Mouse (Mus musculus) gastrocnemius, adult 8-10 months (tissue): ENCODE measurements around the gene Gria3. TPM values are rescaled to one million over a fixed set of nuclear protein-coding genes. Genes with fewer than 3 reads are reported as not detected.

Source experiments
- DNase-seq, 2 experiments: peaks; one replicate each; pipeline ENCODE4 v3.0.0; 2022; ENCODE audit warnings: low spot score in 2 of 2
- total RNA-seq, 4 experiments: library from RNA; stranded (reverse); gene quantifications; 2 replicates each; pipeline ENCODE4 v1.2.4; 2022

The Gria3 gene
- 1 to 10 TPM in 3 of 4 experiments, under 1 TPM in 1; 0.29 to 1.4 (median 1.0) TPM for total RNA-seq

DNA sequence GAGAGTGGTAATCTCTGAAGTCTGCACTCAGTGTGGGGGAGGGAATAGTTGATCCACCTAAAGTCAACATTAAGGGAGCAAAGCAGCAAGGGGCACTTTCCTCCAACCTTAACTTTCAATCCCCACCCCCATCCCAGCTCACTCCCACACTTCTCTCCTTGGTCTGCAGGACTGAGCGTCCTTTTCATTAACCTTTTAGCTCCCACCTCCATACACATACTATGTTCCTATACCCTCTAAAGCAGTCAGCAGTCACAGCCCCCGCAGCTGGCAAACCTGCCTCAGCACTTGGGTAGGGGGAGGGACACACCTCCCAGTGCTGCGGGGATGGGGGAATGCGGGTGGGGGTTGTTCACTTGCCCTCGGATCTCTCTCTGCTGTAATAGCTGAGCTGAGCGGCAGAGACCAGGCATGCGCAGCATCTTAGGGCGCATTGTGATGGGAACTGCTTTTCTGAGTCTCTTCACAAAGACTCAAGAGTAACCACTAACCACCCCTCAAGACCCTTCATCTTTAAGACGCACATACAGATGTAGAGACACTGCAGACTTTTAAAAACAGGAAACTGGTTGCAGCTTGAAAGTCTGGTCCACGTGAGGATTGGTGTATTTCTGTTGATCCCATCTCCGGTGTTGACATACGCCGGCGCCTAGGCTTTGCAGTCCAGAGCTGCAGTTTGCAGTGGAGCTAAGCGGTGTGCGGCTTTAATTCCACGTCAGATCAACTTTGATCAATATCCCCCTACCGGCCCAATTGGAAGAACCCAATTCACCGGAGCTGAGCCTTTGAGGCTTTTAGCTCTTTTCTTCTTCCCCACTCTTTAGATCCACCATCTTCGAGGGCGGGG lies at the start of gene Gria3:
Gene Gria3, plus strand, starts transcription at position 797 of the 847 bp plus-strand sequence.
- DNase-seq: no peak

DNA sequence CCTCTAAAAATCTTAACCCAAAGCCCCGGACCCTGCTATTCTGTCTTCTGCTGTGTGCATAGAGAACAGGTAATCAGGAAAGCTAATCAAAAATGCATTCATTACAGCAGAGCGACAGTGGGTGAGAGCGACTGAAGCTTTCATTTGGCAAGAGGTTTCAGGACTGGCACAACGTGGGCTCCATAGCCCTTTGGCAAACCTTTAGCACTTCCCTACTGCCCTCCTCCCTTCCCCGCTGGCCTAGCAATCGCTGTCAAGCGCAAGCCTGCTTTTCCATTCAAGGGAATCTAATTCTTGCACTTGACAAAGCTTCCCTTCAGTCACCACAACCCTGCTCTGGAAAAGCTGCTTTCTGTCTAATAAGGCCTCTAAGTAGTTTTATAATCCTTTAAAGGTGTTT lies 13.6 kb upstream of the Gria3 start:
- DNase-seq: no peak

DNA sequence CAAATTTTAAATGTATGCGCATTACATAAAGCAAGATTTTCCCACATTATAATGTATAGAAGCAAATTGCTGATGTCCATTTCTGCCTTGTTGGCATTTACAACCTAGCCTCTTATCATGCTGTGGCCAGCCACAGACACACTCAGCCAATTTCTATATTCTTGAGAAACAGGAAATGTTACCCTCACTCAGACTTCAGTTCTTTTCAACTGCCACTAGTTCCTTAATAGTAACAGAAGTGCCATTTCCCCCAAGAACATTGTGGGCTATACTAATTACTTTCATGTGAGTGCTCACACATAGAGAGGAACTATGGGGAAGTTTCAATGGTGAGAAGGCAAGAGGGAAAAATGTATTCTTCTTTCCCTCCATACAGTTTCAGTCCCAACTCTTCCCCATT lies 11.6 kb upstream of the Gria3 start:
- DNase-seq: no peak

DNA sequence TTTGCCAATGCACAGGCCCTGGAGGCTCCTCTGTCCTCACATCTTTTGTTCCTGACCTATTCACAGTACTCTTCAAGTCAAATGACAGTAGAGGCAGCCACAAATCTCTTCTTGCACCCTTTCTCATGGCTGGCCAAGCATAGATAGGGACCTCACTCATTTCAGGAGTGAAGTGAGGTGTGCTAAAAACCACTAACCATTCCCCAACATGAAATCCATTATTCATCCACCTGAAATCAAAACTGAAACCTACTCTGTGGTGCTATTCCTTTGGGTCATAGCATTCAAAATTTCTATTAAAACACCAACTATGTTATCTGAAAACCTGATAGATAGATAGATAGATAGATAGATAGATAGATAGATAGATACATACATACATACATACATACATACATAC lies 2.2 kb upstream of the Gria3 start:
- DNase-seq: no peak

DNA sequence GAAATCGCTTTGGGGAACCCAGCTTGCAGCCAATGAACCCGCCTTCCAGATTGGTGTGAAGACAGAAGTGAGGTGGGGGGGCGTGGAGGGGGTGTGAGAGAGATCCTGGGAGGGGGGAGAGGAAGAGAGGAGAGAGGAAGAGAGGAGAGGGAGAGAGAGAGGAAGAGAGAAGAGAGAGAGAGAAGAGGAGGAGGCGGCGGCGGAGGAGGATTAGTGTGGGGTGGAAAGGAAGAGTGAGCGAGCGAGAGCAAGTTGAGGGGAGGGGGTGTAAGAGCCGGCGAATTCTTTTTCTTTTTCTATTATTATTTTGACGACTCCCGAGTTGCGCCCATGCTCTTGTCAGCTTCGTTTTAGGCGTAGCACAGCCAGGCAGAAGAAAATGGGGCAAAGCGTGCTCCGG lies 532 bp downstream of the Gria3 start:
- no peak for DNase-seq

DNA sequence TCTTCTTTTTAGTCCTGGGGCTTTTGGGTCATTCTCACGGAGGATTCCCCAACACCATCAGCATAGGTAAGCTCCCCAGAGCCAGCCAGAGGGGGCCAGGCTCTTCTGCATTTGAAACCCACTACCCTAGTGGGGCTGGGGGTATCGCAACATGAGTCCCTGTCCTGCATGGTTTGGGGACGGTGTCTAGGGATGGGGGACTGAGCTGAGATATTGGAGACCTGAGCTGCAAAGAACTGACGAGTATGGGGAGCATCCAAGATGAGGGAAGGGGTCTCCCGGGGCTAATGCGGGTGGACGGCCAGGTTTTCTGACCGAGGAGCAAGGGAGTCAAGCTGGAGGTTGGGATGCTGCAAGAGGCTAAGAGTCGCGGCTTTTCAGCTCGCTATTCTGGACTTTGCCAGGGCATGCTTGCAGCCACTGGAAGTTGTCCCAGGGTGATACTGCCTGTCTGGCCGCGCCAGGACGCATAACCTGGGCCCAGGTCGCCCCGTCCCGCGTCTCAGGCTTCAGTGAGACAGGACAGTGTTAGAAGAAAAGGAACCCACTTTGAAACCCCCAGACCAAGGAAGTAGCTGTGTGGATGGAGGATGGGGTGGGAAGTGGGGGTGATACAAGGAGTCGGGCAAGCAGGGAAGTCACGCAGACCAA lies 1.1 kb downstream of the Gria3 start:
- no peak for DNase-seq

DNA sequence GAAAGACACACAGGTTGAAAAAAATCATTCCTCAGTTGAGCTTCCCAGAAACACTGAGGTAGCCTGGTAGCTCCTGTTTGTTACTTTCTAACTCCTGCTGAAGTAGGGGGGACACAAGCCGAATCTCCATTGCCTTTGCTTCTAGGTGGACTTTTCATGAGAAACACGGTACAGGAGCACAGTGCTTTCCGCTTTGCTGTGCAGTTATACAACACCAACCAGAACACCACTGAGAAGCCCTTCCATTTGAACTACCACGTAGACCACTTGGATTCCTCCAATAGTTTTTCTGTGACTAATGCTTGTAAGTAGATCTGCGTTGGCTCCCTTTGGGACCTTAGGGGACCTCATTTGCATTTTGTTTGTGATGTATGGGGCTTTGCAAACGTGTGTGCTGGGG lies 2.0 kb downstream of the Gria3 start:
- DNase-seq: no peak

DNA sequence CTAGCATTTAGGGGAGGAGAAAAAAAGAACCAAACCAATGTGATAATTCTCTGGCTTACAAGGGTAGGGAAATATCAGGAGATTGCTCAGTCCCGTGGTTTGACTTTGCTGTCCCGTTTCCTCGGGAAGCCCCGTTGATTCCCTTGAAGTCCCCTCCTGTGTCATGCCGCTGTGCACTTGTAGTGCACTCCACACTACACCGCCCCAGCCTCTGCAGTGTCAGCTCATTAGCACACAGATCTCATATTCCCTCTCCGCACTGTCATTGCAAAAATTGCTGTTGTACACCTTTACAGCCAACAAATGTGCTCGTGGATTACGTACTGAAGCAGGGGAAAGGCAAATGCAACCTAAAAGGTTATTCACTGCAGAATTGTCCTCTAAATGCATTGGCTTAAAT lies 5.6 kb downstream of the Gria3 start:
- no peak for DNase-seq

DNA sequence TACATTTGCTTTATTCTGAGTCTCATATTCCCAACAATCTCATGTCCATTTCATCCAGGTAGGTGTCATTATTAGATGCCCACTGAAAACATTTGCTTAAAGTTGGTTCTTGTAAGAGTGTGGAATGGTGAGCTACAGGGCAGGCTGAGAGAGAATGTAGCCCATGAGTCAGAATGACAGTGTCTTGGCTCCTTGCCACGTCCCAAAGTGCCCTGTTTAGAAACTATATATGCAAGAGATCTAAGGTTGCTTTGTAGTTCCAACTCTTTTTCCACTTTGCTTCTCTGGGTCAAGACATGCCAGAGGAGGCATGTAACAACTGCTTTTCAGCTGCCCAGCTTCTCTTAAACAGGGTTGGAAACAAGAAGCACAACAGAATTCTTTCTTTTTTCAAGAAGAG lies 9.1 kb downstream of the Gria3 start:
- no peak for DNase-seq

DNA sequence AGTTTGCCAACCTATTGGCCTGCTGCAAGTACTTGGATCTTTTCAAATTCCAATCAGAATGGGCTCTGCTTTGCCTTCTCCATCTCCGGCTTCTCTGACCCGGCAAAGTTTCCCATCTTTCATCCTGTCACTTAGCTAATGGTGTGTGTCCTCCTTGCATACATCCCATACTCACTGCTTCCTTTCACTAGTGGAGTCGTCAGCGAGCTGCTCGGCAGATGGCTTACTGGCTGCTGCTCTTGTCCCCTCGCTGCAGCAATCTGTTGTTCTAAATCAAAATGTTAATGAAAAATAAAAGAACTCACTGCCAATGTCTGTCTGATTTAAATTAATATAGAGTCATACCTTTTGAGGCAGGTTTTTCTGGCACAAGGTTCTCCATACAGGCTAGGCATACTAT lies 25.0 kb downstream of the Gria3 start:
- no peak for DNase-seq

DNA sequence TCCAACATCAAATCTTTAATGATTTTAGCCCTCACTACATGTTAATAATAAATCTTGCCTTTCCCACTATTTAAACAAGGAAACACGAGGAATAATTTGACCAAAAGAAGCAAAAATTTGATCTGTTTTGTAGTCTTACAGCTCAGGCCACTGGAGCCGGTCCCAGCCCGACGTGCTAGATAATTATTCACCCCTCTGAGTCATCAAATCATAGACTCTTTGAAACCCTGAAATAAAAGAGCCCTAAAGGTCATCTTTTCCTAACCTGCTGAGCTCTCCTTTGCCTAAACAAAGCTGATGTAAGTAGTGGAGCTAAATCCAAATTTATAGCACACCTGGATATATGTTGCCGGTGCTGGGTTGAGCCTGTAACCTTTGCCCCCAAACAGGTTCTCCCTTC lies 27.4 kb downstream of the Gria3 start:
- no peak for DNase-seq

DNA sequence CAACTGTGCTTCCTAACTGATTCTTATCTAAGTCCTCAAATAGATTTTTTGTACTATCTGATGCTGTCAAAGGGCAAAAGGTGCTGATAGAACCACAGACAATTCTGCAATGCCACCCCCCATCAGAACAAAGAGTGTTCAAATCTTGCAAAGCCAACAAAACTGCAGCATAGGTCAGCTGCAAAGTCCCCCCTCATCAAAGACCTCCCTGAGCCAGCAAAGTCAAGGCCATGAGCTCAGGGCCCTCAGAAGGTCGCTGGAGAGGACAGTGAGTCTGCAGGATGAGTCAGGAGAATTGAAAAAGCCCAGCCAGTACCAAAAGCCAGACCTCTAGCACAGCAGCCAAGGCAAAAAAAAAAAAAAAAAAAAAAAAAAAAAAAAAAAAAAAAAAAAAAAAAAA lies 34.9 kb downstream of the Gria3 start:
- DNase-seq: no peak

DNA sequence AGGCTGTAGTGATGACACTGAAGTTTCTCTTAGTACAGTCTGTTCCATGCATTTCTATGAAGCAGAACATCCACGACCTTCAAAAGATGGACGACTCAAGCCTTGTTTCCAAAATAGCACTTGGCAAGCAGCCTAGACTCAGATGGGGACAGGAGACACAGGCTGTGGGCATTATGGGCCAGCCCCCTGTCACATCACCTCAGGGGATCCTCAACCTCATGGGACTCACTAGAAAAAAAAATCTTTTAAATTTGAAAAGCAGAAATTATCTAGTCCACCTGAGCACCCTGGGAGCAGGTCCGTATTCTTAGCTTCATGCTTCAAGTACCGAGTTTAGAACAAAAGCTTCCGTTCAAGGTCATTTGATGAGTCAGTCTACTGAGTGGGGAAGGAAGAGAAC lies 38.2 kb downstream of the Gria3 start:
- DNase-seq: no peak

DNA sequence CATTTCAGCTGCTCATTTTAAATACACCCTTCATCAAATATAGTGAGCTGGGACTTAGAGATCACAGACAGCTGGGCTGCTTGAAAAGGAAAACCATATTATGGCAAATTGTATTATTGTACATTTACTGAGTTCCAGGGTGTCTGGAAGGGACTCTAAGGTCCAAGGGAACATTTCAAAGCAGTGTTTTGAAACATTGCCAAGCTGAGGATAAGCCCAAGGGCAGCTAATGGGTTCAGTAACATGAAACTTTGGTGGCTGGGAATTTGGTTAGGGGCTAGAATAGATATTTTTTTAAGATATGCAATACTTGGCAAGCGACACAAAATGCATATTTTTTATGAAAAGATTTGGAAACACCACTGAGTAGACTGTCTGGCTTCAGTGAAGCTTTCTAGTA lies 48.2 kb downstream of the Gria3 start:
- no peak for DNase-seq

DNA sequence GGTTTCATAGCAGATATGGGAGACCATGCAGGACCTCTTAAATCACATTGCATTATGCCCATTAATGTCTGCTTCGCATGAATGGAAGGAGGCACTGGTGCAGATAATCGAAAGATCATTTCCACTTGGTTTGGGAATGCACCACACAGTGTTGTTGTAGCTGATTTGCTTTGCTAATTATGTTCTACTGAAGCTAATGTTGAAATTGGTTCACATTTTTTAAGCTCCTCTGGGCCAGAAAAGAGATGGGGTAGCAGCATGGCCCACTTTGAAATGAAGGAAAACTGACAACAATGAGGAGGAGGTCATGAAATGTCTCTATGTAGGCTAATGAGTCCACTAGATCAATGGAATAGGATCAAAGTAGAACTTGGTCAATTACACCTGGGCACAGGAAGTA lies 76.8 kb downstream of the Gria3 start:
- no peak for DNase-seq

DNA sequence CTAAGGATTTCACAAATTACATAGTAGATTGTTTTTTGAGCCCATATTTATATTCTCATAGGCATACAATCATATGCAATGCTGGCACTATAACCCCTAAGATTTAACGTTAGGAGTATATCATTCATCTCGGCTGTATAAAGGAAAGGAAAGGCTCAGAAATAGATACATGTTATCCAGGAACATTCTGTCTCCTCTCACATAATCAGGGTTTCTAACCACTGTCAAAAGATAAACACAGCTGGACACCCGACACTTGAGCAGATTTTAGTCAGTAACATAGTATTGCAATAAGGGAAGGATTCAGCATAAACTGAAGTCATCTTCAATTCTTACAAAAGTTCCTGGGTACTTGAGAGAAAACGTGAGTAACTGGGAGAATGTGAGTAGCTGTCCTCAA lies 95.9 kb downstream of the Gria3 start:
- no peak for DNase-seq

DNA sequence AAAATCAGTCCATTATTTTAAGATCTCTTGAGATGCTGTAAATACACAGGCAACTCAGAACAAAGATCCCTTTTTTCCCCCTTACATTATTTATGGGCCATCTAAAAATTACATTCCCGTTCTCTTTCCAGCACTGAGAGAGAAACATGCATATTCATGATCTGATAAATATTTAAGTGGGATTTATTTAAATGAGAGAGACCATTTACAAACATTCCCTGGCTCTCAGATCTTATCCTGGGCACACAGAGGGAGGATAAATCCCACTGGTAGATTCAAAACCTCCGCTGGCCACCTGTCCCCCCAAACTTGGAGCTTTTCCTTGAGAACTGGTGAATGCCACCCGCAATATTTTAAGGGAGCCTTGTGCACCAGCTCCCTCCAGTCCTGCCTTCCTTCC lies 104.7 kb downstream of the Gria3 start:
- no peak for DNase-seq

DNA sequence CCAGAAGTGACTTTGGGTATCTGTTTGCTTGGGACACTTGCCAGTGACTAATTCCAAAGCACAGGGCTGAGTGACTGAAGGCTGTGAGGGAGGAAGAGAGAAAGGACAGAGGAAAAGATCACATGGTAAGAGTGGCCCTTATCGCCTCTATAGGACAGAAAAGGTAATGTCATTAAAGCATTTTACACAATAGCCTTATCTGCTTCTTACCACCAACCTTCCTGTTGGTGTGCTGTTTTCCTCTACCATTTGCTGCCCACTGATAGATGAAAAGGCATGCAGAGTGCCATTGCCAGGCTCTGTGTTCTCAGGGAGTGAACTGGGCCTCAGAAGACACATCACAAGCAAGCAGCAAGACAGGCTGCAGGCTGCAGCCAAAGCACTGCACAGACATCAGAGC lies 107.3 kb downstream of the Gria3 start:
- no peak for DNase-seq

DNA sequence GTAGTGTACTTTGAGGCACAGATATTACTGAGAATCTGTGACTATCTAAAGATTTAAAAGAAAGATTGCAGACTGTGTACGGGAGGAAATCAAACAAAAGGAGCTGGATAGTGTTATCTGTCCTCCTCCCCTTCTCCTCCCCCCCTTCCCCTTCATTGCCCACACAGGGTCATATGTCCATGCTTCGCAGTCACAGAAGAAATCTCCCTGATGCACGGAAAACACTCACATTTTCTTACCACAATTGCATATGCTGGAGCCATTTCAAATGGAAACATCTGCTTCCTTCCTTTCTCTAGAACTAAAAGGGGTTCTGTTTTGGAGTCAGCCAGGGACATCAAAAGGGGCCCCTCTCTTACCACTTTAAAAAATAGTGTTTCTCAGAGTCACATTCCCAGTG lies 114.3 kb downstream of the Gria3 start:
- no peak for DNase-seq

DNA sequence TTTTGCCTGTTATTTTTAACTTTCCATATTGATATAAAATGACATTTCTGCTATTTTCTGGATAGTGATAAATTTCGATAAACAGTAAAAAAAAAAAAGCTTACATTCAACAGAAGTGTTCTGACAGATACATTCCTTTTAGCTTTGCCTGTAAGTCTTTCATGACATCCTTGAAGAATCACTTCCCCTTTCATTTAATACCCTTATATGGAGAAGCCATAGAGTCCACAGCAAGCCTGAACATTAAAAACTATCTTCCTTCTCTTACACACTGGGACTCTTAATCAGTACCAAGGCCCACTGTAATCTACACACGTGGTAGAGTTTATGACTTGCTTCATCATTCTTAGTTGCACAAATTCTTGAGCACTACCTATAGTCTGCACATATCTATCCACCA lies 131.9 kb downstream of the Gria3 start:
- DNase-seq: no peak

DNA sequence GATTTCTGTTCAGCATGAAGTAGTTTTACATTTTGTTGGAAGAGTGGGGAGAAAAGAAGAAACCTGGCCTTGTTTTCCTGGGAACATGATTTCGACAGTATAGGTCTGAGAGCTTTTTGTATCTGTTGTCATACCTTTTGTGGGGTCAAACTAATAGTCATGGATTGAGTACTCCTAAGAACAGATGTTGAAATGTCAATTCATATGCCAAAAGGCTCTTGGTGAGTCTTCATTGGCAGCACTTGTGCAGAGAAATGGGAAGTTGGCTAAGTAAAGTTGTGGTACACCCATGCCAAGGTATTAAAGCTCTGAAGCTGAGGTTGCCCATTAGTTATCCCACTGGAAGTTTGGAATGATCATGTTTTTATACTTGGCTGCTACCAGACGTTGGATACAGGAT lies 135.2 kb downstream of the Gria3 start:
- DNase-seq: no peak

DNA sequence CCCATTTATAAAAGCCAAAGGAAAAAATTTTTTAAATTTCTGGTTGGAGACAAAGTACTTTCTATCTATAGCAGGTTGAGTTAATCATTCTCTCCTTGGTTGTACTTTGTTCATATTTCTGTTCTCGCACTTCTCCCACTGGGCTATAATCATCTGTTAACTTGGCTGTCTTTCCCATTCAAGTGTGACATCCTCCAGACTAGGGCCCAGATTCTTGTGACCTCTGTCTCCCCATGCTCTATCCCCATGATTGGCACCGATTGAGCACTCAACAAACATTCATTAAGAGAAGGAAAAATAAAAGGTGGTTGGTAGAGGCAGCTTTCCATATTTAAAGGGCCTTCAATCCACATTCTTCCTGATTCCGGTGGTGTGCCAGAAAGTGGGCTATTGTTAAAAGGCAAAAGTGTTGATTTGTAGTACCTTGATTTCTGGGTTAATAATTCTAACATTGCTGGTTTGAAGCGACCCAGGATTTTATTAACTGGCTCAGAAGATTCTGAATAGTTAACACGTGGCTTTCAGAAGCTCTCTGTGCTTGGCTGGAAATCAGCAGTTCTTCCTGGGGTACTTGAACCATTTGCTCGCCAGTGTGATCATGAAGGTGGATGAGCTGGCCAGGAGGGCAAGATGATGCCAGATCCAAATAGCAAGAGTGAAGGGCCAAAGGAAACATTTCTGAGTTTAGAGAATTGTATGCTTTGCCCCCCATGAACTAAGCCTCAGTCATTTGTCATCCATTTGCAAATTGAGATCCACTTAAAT lies 161.8 kb downstream of the Gria3 start:
- DNase-seq: no peak
